Mouse (Mus musculus) cerebellum, adult 2 months (tissue): ENCODE results near the gene Smad3. TPM values are rescaled to one million over a fixed set of nuclear protein-coding genes. Genes with fewer than 3 reads are reported as not detected.

Experiments used
- DNase-seq, 2 experiments: peaks; one replicate each; pipeline ENCODE4 v3.0.0; 2021
- H3K27ac ChIP-seq: fragments of 200-500 bp; 2 replicates; pipeline ENCODE4 v1.5.1; 2012; ENCODE audit warnings: low read length, control low read depth, inconsistent platforms; ENCODE audit not compliant: insufficient read depth
- H3K27me3 ChIP-seq: fragments of 200-500 bp; 2 replicates; pipeline ENCODE4 v1.6.1; 2012; ENCODE audit warnings: inconsistent platforms, mild to moderate bottlenecking, low read length, moderate library complexity; ENCODE audit not compliant: control insufficient read depth, insufficient read depth
- H3K4me1 ChIP-seq: fragments of 200-500 bp; 2 replicates; pipeline ENCODE4 v1.6.1; 2011; ENCODE audit warnings: low read length; ENCODE audit not compliant: control insufficient read depth, insufficient read depth
- H3K4me3 ChIP-seq: fragments of 200-500 bp; replicated peaks from 2 replicates; pipeline ENCODE3; 2011; ENCODE audit warnings: mild to moderate bottlenecking, low read depth, low read length, control low read depth; ENCODE audit not compliant: insufficient read depth
- CTCF ChIP-seq: fragments of 200-500 bp; IDR thresholded peaks from 2 replicates; pipeline ENCODE4 v1.5.1; 2011; ENCODE audit warnings: low read depth, mild to moderate bottlenecking, control low read depth, low read length, moderate library complexity, borderline replicate concordance; ENCODE audit not compliant: insufficient read depth
- POLR2A ChIP-seq: fragments of 200-500 bp; IDR thresholded peaks from 2 replicates; pipeline ENCODE4 v1.6.1; 2011; ENCODE audit warnings: low read length, control low read depth, borderline replicate concordance; ENCODE audit not compliant: insufficient read depth
- WGBS: fragments of 180-500 bp; shearing (Covaris S2); methylation state at CpG from one replicate; pipeline ENCODE4 v1.1.7; 2018; 5-methylcytosine and 5-hydroxymethylcytosine counted together
- polyA plus RNA-seq: library from polyadenylated mRNA; depleted of rRNA; stranded (reverse); fragments of >200 nt; gene quantifications from 2 replicates; pipeline ENCODE4 v1.2.3, GENCODE M21; 2012

The Smad3 gene
- polyA plus RNA-seq, 1 experiment = 19.9 TPM

DNA sequence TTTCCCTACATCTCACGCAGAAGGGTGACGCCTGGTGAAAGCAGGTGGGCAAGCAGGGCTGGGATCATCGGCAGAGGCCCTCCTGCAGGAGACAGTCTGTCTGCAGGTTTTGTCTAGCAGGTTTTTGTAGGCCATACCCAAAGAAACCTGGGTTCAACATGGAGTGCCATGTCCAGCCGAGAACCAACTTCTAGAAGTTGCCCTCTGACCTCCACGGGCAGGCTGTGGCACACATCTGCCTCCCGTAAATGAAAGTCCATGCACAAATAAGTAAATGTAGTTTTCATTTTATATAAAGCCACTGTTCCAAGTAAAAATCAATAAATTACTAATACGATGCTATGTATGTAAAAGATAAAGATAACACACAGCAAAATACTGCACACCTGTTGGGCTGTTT lies 3.0 kb upstream of the Smad3 start:
- TF ChIP-seq CTCF (no peak), POLR2A (no peak)

DNA sequence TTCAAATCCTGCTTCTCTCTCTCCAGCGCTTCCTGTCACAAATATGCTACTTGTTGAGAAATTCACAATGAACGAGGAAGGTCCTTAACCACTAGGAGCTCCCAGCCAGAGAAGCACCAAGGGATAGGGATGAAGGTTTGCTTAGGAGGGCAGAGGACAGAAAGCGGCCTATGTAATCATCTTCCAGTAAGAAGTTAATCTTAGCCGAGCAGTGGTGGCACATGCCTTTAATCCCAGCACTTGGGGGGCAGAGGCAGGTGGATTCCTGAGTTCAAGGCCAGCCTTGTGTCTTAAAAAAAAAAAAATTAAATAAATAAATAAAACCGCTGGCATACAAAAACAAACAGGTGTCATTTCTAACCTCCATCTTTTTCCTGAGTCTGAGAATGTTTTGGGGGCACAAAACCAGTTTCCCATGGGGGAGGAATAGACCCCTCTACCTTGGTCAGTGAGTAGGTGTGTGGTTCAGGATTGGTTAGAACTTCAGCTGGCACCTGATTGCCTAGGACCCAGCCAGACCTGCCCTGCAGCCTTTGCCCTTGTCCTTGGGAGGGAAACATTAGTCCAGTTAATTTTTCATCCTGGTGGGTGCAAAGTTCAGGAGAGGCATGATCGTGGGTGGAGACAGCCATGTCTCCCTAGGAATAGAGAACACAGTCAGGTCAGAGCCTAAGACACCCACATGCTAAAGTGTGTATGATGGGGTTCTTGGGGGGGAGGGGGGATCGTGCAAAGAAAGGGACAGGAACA lies 2.4 kb upstream of the Smad3 start:
- 96% methylated on average over 7 of the region's 7 CpGs for WGBS
- H3K4me3 ChIP-seq = no peak overlapping the region
- no peak for TF ChIP-seq CTCF
- no peak for TF ChIP-seq POLR2A

More for the DNA sequence above, 3.0 kb upstream of the Smad3 start:
- H3K27me3 ChIP-seq = no peaks in the 10 kb centered on the region
- H3K4me3 ChIP-seq = no peak overlapping the region
- no peak overlapping the region for H3K27ac ChIP-seq
- no peak for DNase-seq
- no peaks in the 10 kb centered on the region for H3K4me1 ChIP-seq
- 96% methylated on average over 7 of the region's 7 CpGs for WGBS

DNA sequence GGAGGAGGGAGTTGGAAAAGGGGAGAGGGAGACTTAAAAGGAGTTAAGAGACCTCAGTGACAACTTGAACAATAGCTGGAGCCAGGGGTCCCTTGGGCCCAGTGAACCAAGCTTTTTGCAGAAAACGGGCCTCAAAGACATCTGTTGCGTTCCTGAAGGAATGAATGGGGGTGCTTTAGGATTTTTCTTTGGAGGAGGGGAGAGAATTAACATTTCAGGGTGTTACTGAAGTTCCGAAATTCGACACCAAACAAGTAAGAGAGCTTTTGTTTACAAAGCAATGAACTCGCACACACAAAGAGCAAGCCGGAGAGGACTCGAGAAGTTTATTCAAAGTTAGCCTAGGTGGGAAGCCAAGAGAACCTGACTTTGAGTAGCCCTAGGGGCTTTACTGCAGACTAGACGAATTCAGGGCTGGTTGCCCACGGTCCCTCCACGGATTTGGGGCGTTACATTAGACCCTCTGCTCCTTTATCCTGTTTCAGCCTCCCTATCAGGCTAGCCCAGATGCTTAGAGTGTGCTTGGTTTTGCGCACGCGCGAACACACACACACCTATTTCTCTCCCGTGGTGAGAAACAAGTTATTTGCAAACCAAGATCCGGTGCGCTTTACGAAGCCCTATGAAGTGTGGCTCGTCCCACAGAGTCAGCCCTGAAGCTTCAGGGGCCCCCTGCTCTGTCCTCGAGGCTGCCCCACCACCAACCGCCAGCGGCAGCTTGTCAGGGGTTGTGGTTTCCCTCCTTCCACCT lies 1.0 kb upstream of the Smad3 start:
- 30% methylated on average over 23 of the region's 23 CpGs for WGBS
- DNase-seq = no peak
- Histone ChIP-seq H3K27ac (no peak overlapping the region), H3K4me3 (peak overlapping the region; percentile 62), H3K27me3 (no peaks in the 10 kb centered on the region), H3K4me1 (peaks cover 7% of the 10 kb centered on the region)
- TF ChIP-seq CTCF (no peak), POLR2A (no peak)

More for the DNA sequence above, 2.4 kb upstream of the Smad3 start:
- no peak for DNase-seq
- H3K27ac ChIP-seq = no peak overlapping the region
- peaks cover 4% of the 10 kb centered on the region for H3K4me1 ChIP-seq
- H3K27me3 ChIP-seq = no peaks in the 10 kb centered on the region

DNA sequence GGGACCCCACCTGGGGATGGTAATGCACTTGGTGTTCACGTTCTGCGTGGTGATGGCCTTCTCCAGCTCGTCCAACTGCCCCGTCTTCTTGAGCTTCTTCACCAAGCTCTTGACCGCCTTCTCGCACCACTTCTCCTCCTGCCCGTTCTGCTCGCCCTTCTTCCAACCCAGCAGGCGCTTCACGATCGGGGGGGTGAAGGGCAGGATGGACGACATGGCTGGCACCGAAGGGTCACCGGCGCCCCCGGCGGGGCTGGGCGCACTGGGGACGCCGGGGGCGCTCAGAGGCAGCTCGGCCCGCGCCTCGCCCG lies 377 bp downstream of the Smad3 start:
- DNase-seq = peak in 1 of 2 experiments; percentile 20

DNA sequence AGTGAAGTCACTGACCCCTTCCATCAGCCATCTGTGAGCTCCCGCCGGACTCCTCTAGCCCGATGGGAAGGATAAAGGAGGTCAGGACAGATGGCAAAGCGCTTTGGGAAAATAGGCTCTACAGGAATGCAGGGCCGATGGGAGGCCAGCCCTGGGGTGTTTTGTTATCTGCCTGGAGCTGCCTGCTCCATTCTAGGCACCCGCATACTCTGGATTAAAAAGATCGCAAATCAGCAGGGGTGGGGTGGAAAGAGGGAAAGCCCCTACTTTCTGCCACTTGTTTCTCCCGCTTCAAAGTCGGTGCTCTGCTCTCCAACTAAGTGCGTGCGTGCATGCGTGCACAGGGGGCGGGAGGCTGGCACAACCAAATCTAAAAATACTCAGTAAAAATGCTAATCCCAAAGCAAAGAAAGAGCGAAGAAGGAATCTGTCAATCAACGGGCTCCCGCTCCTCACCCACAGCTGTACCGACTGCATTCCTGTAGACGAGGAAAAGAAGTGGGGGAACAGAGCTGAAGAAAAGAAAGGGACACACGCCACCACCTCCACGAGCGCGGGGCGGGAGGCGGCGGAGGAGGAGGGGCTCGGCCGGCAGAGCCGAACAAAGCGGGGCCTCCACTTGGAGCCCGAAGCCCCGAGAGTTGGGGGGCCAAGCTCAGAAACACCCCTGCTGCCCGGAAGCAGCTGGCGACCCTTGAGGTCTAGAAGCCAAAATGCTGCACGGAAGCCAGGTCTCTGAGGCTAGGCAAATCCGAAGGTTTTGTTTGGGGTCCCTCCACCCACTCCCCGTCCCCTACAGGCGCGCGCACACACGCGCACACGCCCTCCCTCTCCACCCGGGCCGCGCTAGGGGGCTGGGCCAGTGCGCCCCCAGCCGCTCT lies 973 bp downstream of the Smad3 start:
- Histone ChIP-seq H3K4me3 (peak overlapping the region; percentile 62), H3K27me3 (no peaks in the 10 kb centered on the region), H3K4me1 (peaks cover 7% of the 10 kb centered on the region), H3K27ac (no peak overlapping the region)
- peak; percentile 57 to 60 for DNase-seq
- 3% methylated on average over 47 of the region's 47 CpGs for WGBS
- TF ChIP-seq POLR2A = no peak
- TF ChIP-seq CTCF = no peak

More for the DNA sequence above, 377 bp downstream of the Smad3 start:
- no peak overlapping the region for H3K27ac ChIP-seq
- peaks cover 7% of the 10 kb centered on the region for H3K4me1 ChIP-seq
- WGBS = under 1% methylated on average over 26 of the region's 26 CpGs
- H3K27me3 ChIP-seq = no peaks in the 10 kb centered on the region
- H3K4me3 ChIP-seq = peak overlapping the region; percentile 62
- no peak for TF ChIP-seq CTCF
- no peak for TF ChIP-seq POLR2A

DNA sequence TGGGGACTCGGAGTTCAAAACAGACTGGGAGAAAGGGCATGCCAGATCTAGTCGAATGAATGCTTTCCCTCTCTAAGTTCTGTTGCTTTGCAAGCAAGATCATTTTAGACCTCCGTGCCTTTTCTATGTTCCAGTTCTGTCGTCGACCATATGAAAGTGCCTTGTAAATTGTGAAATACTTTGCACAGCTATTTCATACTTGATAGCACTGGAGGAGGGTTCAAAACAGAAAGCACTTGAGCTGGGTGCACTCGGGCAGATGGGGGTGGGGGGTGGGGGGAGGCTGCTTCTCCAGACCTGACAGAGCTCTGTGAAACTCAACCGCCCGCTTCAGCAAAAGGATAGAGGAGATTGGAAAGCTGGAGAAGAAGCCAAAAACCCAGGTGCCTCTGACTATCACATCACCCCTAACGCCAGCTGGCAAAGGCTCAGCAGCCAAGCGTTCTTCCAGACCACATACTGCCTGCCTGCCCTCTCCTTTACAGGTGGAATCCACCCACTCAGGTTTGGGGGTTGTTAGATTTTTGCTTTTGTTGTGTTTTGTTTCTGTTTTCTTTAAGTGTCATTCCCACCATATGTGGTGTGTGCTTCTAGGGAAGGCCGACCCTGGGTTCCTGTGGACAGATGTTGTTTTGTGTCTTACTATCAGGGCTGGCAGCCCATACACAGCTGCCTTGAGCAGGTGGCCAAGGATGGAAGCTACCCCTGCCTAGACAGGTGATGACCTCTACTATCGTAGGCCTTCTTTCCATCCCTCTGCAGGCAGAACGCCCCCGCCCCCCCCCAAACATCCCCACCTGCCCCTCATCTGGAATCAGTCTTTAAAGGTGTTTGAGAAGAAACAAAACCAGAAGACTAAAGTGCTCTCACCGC lies 1.9 kb downstream of the Smad3 start:
- TF ChIP-seq POLR2A (no peak), CTCF (no peak)
- Histone ChIP-seq H3K4me3 (peak overlapping the region; percentile 62), H3K27me3 (no peaks in the 10 kb centered on the region), H3K27ac (no peak overlapping the region), H3K4me1 (peaks cover 7% of the 10 kb centered on the region)
- DNase-seq = peak; percentile 35 to 56
- WGBS = 15% methylated on average over 15 of the region's 15 CpGs
